Mouse (Mus musculus): ENCODE results near the gene Atp6v0d1.

DNA sequence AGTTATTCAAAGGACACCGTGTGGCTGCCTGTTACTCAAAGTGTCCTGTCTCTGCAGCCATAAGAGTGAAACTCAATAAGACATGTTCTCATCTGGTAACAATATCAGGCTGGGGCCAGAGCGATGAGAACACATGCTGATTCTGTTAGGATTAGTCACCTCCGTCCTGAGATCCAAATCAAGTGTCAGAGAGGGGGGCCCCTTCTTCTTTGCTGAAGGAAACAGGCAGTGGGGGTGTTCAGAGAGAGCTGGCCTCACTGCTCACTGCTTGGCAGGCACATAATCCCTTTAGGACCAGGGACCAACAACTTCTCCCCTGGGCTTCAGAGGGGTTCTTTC is 81.8 kb downstream of the Atp6v0d1 start:
- TF ChIP-seq EP300 (optimal IDR thresholded peaks at IDR 0.05), result no peak
- TF ChIP-seq CTCF (IDR thresholded peaks at IDR 0.05; ENCODE audit: low read depth), result no peak
